Mouse (Mus musculus) megakaryocyte, embryonic 14.5 days (primary cell): ENCODE measurements around the gene Atp1a2. TPM values are rescaled to one million over a fixed set of nuclear protein-coding genes. Genes with fewer than 3 reads are reported as not detected.
"Not testable (repeated sequence)": the region's sequence is repeated elsewhere in the genome, so short reads cannot be mapped to it uniquely, and the experiment has no call there.

ENCODE experiments used
- H3K27me3 ChIP-seq: replicated peaks from 2 replicates; pipeline ENCODE3; 2012; ENCODE audit warnings: inconsistent platforms
- H3K36me3 ChIP-seq: replicated peaks from 2 replicates; pipeline ENCODE3; 2012; ENCODE audit warnings: low read length, inconsistent platforms, mixed read lengths
- H3K4me1 ChIP-seq: 2 replicates; pipeline ENCODE4 v1.6.1; 2012; ENCODE audit warnings: inconsistent platforms
- H3K4me3 ChIP-seq: replicated peaks from 2 replicates; pipeline ENCODE3; 2012; ENCODE audit warnings: moderate library complexity, mild to moderate bottlenecking, inconsistent platforms
- H3K9me3 ChIP-seq: 2 replicates; pipeline ENCODE4 v1.6.1; 2012; ENCODE audit warnings: inconsistent platforms
- FLI1 ChIP-seq: IDR thresholded peaks from 2 replicates; pipeline ENCODE4 v1.6.1; 2012; ENCODE audit warnings: low read length, inconsistent platforms, mixed read lengths
- GATA1 ChIP-seq: IDR thresholded peaks from 3 replicates; pipeline ENCODE4 v1.6.1; 2012; ENCODE audit warnings: mixed read lengths, low read length, inconsistent platforms, borderline replicate concordance
- polyA plus RNA-seq: library from polyadenylated mRNA; stranded (reverse); fragments of >175 nt; gene quantifications from 2 replicates; pipeline ENCODE4 v1.2.3, GENCODE M21; 2012; ENCODE audit warnings: low replicate concordance; ENCODE audit not compliant: insufficient read depth

The Atp1a2 gene
- polyA plus RNA-seq, 1 experiment, result 0.03 TPM

GRCm38 (mm10) chr1:172278328-172278727 lies 19.5 kb downstream of the Atp1a2 start:
- no peaks in the 10 kb centered on the region for H3K36me3 ChIP-seq
- H3K4me1 ChIP-seq, result peaks cover 44% of the 10 kb centered on the region
- no peak for TF ChIP-seq GATA1
- TF ChIP-seq FLI1, result no peak
- H3K27me3 ChIP-seq, result peaks cover 36% of the 10 kb centered on the region
- no peak overlapping the region for H3K4me3 ChIP-seq
- no peaks in the 10 kb centered on the region for H3K9me3 ChIP-seq

GRCm38 (mm10) chr1:172277172-172277571 lies 20.7 kb downstream of the Atp1a2 start:
- Histone ChIP-seq H3K27me3 (peaks cover 28% of the 10 kb centered on the region), H3K4me1 (peaks cover 44% of the 10 kb centered on the region), H3K9me3 (no peaks in the 10 kb centered on the region), H3K4me3 (no peak overlapping the region), H3K36me3 (no peaks in the 10 kb centered on the region)
- TF ChIP-seq FLI1 (no peak), GATA1 (no peak)

GRCm38 (mm10) chr1:172274547-172274946 lies 23.3 kb downstream of the Atp1a2 start:
- no peak for TF ChIP-seq FLI1
- TF ChIP-seq GATA1, result no peak
- H3K36me3 ChIP-seq, result no peaks in the 10 kb centered on the region
- no peak overlapping the region for H3K4me3 ChIP-seq
- H3K27me3 ChIP-seq, result peaks cover 12% of the 10 kb centered on the region
- H3K4me1 ChIP-seq, result peaks cover 31% of the 10 kb centered on the region
- no peaks in the 10 kb centered on the region for H3K9me3 ChIP-seq

GRCm38 (mm10) chr1:172274116-172274515 lies 23.7 kb downstream of the Atp1a2 start:
- TF ChIP-seq GATA1 (no peak), FLI1 (no peak)
- H3K36me3 ChIP-seq, result no peaks in the 10 kb centered on the region

GRCm38 (mm10) chr1:172273386-172273785 lies 24.5 kb downstream of the Atp1a2 start:
- no peaks in the 10 kb centered on the region for H3K36me3 ChIP-seq
- H3K27me3 ChIP-seq, result peaks cover 6% of the 10 kb centered on the region
- H3K4me1 ChIP-seq, result peaks cover 24% of the 10 kb centered on the region
- no peak overlapping the region for H3K4me3 ChIP-seq
- no peaks in the 10 kb centered on the region for H3K9me3 ChIP-seq
- no peak for TF ChIP-seq GATA1

More at GRCm38 (mm10) chr1:172274116-172274515, 23.7 kb downstream of the Atp1a2 start:
- Histone ChIP-seq H3K27me3 (peaks cover 8% of the 10 kb centered on the region), H3K9me3 (no peaks in the 10 kb centered on the region), H3K4me1 (peaks cover 29% of the 10 kb centered on the region), H3K4me3 (no peak overlapping the region)

GRCm38 (mm10) chr1:172271765-172272164 lies 26.1 kb downstream of the Atp1a2 start:
- Histone ChIP-seq H3K36me3 (no peaks in the 10 kb centered on the region), H3K4me1 (peaks cover 8% of the 10 kb centered on the region), H3K27me3 (peaks cover 6% of the 10 kb centered on the region), H3K4me3 (no peak overlapping the region), H3K9me3 (no peaks in the 10 kb centered on the region)
- TF ChIP-seq FLI1, result no peak
- TF ChIP-seq GATA1, result no peak

- Histone ChIP-seq H3K4me3 (no peak overlapping the region), H3K4me1 (peaks cover 4% of the 10 kb centered on the region), H3K9me3 (no peaks in the 10 kb centered on the region), H3K36me3 (no peaks in the 10 kb centered on the region), H3K27me3 (peaks cover 6% of the 10 kb centered on the region)
- TF ChIP-seq FLI1 (no peak), GATA1 (no peak)
Measured at GRCm38 (mm10) chr1:172271208-172271607, 26.7 kb downstream of the Atp1a2 start.

- no peak for TF ChIP-seq GATA1
- no peaks in the 10 kb centered on the region for H3K36me3 ChIP-seq
- no peak within 1 kb of the TSS for H3K4me3 ChIP-seq
- H3K9me3 ChIP-seq, result peaks cover 5% of the 10 kb centered on the region
- no peaks in the 10 kb centered on the region for H3K4me1 ChIP-seq
- peaks cover 6% of the 10 kb centered on the region for H3K27me3 ChIP-seq
Measured at GRCm38 (mm10) chr1:172261477-172262078, 36.3 kb downstream of the Atp1a2 start, which contains the start of gene Igsf8. Gene Igsf8 (plus strand): TSS chr1:172261641.

- Histone ChIP-seq H3K9me3 (peaks cover 7% of the 10 kb centered on the region), H3K27me3 (peaks cover 19% of the 10 kb centered on the region), H3K4me1 (no peaks in the 10 kb centered on the region), H3K36me3 (no peaks in the 10 kb centered on the region), H3K4me3 (no peak within 1 kb of the TSS)
- TF ChIP-seq GATA1 (no peak), FLI1 (no peak)
Measured at GRCm38 (mm10) chr1:172258314-172258713, 39.5 kb downstream of the Atp1a2 start, which contains the start of gene Atp1a4. Gene Atp1a4 (minus strand): TSS chr1:172258414.

GRCm38 (mm10) chr1:172247679-172248078 lies 50.2 kb downstream of the Atp1a2 start:
- H3K9me3 ChIP-seq, result 0 out of 2 replicates have a peak, but pooled peaks cover 3% of the 10 kb centered on the region
- H3K36me3 ChIP-seq, result no peaks in the 10 kb centered on the region
- peaks cover 12% of the 10 kb centered on the region for H3K27me3 ChIP-seq
- H3K4me1 ChIP-seq, result peaks cover 42% of the 10 kb centered on the region
- H3K4me3 ChIP-seq, result no peak overlapping the region
- TF ChIP-seq GATA1, result no peak
- TF ChIP-seq FLI1, result no peak

GRCm38 (mm10) chr1:172247216-172247615 lies 50.6 kb downstream of the Atp1a2 start:
- Histone ChIP-seq H3K4me3 (no peak overlapping the region), H3K9me3 (0 out of 2 replicates have a peak, but pooled peaks cover 3% of the 10 kb centered on the region), H3K4me1 (peaks cover 46% of the 10 kb centered on the region), H3K27me3 (peaks cover 12% of the 10 kb centered on the region), H3K36me3 (no peaks in the 10 kb centered on the region)
- no peak for TF ChIP-seq GATA1
- TF ChIP-seq FLI1, result no peak

GRCm38 (mm10) chr1:172244645-172245044 lies 53.2 kb downstream of the Atp1a2 start:
- not testable (repeated sequence) for H3K4me3 ChIP-seq, H3K9me3 ChIP-seq, H3K36me3 ChIP-seq, H3K27me3 ChIP-seq
- peaks cover 60% of the 10 kb centered on the region for H3K4me1 ChIP-seq
